Mouse (Mus musculus): Measurements from ENCODE around the gene Timm44. TPM values are rescaled to one million over a fixed set of nuclear protein-coding genes. Genes with fewer than 3 reads are reported as not detected.

Gene Timm44
- total and polyA plus RNA-seq, 3 experiments, result 174 to 199 TPM; not detected in 1

DNA sequence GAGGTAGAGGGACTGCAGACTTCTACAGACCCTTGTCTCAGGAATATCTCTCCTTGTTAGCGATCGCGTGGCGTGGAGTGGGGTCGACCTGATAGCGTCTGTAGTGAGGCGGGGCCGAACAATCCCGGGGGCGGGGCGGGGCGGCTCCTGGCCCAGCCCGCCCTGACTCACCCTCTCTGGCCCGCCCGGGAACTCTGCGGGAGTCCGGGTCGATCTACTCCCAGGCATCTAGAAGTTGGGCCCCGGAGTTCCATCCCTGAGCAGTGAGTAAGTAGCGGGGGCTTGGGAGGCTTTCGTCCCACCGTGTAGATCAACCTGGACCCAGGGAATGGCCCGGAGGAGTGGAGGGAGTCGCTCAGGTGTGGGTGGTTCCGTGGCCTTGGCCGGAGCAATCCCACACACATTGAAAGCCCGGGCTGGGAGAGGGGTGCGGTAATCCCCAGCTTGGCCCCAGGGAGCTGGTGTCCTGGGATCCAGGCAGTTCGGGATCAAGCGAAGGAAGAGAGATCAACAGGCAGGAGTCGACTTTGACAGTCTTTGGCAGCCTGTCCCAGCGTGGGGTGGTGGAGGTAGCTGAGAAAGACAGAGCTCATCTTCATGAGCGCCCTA is 48.9 kb downstream of the Timm44 start, which contains the start of gene Lrrc8e:
Gene Lrrc8e, plus strand, starts transcription at position 89 of the 609 bp plus-strand sequence.
- TF ChIP-seq TBP (IDR thresholded peaks at IDR 0.05; ENCODE audit: low read depth, low read length) (no peak), UBTF (IDR thresholded peaks at IDR 0.05; ENCODE audit: borderline replicate concordance, insufficient read depth, low read depth, low read length) (no peak), NELFE (IDR thresholded peaks at IDR 0.05; ENCODE audit: low read depth, low read length) (no peak), MXI1 (IDR thresholded peaks at IDR 0.05; ENCODE audit: low read depth, low read length) (no peak), ETS1 (IDR thresholded peaks at IDR 0.05; ENCODE audit: low read depth, low read length) (no peak), RCOR1 (IDR thresholded peaks at IDR 0.05; ENCODE audit: low read depth, low read length) (no peak), ZNF384 (IDR thresholded peaks at IDR 0.05; ENCODE audit: low read depth, low read length) (no peak), HCFC1 (IDR thresholded peaks at IDR 0.05; ENCODE audit: low read depth, low read length) (no peak), POLR2AphosphoS5 (IDR thresholded peaks at IDR 0.05; ENCODE audit: borderline replicate concordance, low read depth, low read length) (no peak), CHD2 (IDR thresholded peaks at IDR 0.05; ENCODE audit: low read length) (no peak), SMC3 (IDR thresholded peaks at IDR 0.05; ENCODE audit: low read depth, low read length) (no peak), SIN3A (IDR thresholded peaks at IDR 0.05; ENCODE audit: low read length) (no peak), MYC (IDR thresholded peaks at IDR 0.05; ENCODE audit: low read depth, low read length) (no peak)
- H3K27me3 ChIP-seq (ENCODE audit: control insufficient read depth in 1 of 2, insufficient read depth in 2 of 2, low read length in 2 of 2), result no peaks in the 10 kb centered on the region; a peak in 1 of 4 replicates
- peak within 1 kb of the TSS; percentile 36 for H3K9ac ChIP-seq (ENCODE audit: control insufficient read depth, low read depth, low read length, poor library complexity, severe bottlenecking)

DNA sequence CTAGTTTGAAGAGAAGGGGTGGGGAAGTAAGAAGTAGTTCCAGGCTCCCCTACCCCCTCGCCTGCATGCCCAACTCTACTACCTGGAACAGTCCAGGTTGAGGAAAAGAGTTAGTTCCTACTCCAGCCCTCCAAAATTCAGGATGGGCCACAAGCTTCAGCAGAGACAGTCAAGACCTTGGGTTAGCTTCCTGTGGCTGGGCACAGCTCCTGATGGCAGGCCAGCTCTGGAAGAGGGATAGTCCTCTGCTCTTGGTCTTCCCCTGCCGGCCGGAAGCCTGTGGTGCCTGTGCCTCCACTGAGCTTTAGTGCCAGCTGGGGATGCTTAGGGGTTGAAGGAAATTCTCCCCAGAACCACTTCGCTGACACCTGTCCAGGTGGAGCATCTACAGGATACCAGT is 49.4 kb downstream of the Timm44 start:
- peaks cover 0 to 10% of the 10 kb centered on the region in 2 experiments; a peak in 2 of 4 replicates for H3K36me3 ChIP-seq (ENCODE audit: control insufficient read depth in 1 of 2, insufficient read depth in 2 of 2, low read length in 2 of 2)
- no peaks in the 10 kb centered on the region for H3K9me3 ChIP-seq (replicated peaks; ENCODE audit: insufficient read depth, low read length)
- H3K27me3 ChIP-seq (ENCODE audit: control insufficient read depth in 1 of 2, insufficient read depth in 2 of 2, low read length in 2 of 2), result no peaks in the 10 kb centered on the region; a peak in 1 of 4 replicates

More for the DNA sequence above, 48.9 kb downstream of the Timm44 start, which contains the start of gene Lrrc8e:
- H3K4me1 ChIP-seq (ENCODE audit: control insufficient read depth in 1 of 2, insufficient read depth in 2 of 2, low read length in 2 of 2), result peaks cover 6 to 28% of the 10 kb centered on the region in 2 experiments
- H3K27ac ChIP-seq (ENCODE audit: control insufficient read depth, low read depth, low read length), result no peak within 1 kb of the TSS
- peak within 1 kb of the TSS; percentile 26 to 57 for H3K4me3 ChIP-seq (ENCODE audit: control insufficient read depth in 1 of 2, insufficient read depth in 1 of 2, low read depth in 2 of 2, low read length in 2 of 2)
- H3K36me3 ChIP-seq (ENCODE audit: control insufficient read depth in 1 of 2, insufficient read depth in 2 of 2, low read length in 2 of 2), result peaks cover 0 to 7% of the 10 kb centered on the region in 2 experiments; a peak in 2 of 4 replicates
- peak; percentile 35 for DNase-seq (ENCODE audit: low read depth, low spot score)
- no peaks in the 10 kb centered on the region for H3K79me2 ChIP-seq (ENCODE audit: control insufficient read depth, insufficient read depth, low read length, poor library complexity)
- no peaks in the 10 kb centered on the region for H3K9me3 ChIP-seq (replicated peaks; ENCODE audit: insufficient read depth, low read length)

More for the DNA sequence above, 49.4 kb downstream of the Timm44 start:
- no peak for DNase-seq (ENCODE audit: low read depth, low spot score)
- Histone ChIP-seq H3K4me1 (ENCODE audit: control insufficient read depth in 1 of 2, insufficient read depth in 2 of 2, low read length in 2 of 2) (peaks cover 6 to 33% of the 10 kb centered on the region in 2 experiments), H3K4me3 (ENCODE audit: control insufficient read depth in 1 of 2, insufficient read depth in 1 of 2, low read depth in 2 of 2, low read length in 2 of 2) (peak overlapping the region in 1 of 2 experiments; percentile 57; a peak in 1 of 4 replicates), H3K79me2 (ENCODE audit: control insufficient read depth, insufficient read depth, low read length, poor library complexity) (no peaks in the 10 kb centered on the region), H3K9ac (ENCODE audit: control insufficient read depth, low read depth, low read length, poor library complexity, severe bottlenecking) (no peak overlapping the region), H3K27ac (ENCODE audit: control insufficient read depth, low read depth, low read length) (no peak overlapping the region)
- no peak for TF ChIP-seq POLR2AphosphoS5 (IDR thresholded peaks at IDR 0.05; ENCODE audit: borderline replicate concordance, low read depth, low read length)
- TF ChIP-seq ZC3H11A (IDR thresholded peaks at IDR 0.05; ENCODE audit: low read depth, low read length), result no peak
- TF ChIP-seq POLR2AphosphoS2 (IDR thresholded peaks at IDR 0.05; ENCODE audit: low read length), result no peak
- TF ChIP-seq CHD1 (IDR thresholded peaks at IDR 0.05; ENCODE audit: low read depth, low read length), result no peak
